Mouse (Mus musculus) heart, postnatal 0 days (tissue): Measurements from ENCODE around the gene Syt16.

Experiments
- CTCF ChIP-seq: IDR thresholded peaks from 2 replicates; pipeline ENCODE4 v1.5.1; 2016; ENCODE audit warnings: antibody characterized with exemption, control low read depth, low read depth
- EP300 ChIP-seq: IDR thresholded peaks from 2 replicates; pipeline ENCODE4 v1.6.1; 2016; ENCODE audit warnings: antibody characterized with exemption, low read depth

- no peak for TF ChIP-seq CTCF
- TF ChIP-seq EP300 = no peak
Measured at GRCm38 (mm10) chr12:74108663-74109081, 111.2 kb downstream of the Syt16 start.
